Mouse (Mus musculus): ENCODE results near the gene Clec14a. TPM values are rescaled to one million over a fixed set of nuclear protein-coding genes. Genes with fewer than 3 reads are reported as not detected.

Clec14a gene
- polyA plus RNA-seq, 1 experiment from 2014 or later: 7.6 TPM

DNA sequence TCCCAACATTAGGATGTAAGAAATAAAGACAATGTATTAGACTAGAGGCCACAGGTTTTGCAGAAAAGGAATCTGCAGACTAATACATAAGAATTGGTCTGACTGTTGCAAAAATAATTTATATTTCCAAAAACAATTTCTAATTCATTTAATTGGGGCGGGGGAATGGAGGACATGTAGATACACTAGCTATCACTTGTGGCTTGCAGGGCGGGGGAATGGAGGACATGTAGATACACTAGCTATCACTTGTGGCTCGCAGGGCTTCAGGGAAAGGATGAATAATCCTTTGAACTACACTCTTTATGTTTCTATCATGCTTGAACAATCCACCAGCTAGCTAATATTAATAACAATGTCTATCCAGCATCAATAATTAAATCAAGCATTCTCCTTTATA is 50.0 kb downstream of the Clec14a start:
- 88% methylated on average over 3 of the region's 3 CpGs for WGBS
- no peak overlapping the region for H3K27ac ChIP-seq
- H3K36me3 ChIP-seq: no peaks in the 10 kb centered on the region
- ATAC-seq (ENCODE audit: low FRiP score): no peak
- peaks cover 9% of the 10 kb centered on the region for H3K4me1 ChIP-seq (replicated peaks)
- H3K27me3 ChIP-seq: peaks cover 24% of the 10 kb centered on the region
- no peak overlapping the region for H3K9ac ChIP-seq
- no peaks in the 10 kb centered on the region for H3K9me3 ChIP-seq
- no peak overlapping the region for H3K4me3 ChIP-seq
- H3K4me2 ChIP-seq: no peak overlapping the region

DNA sequence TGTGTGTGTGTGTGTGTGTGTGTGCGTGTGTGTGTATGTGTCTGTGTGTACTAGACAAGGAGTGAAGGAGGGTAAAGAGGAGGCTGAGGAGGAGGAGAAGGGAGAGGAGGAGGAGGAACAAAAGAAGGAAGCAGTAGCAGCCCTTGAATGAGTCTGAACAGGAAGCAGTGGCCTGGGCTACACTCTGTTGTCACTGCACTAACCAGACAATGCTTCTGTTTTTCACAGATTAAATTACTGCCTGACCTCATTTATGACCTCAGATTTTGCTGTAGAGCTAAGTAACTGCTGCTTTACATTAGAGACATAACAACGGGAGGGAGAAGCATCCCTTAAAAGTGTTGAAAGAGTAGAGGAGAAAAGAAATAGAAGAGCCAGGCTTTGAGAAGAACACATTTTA is 52.9 kb downstream of the Clec14a start:
- Histone ChIP-seq H3K4me1 (replicated peaks) (peaks cover 37% of the 10 kb centered on the region), H3K4me2 (no peak overlapping the region), H3K27me3 (peaks cover 53% of the 10 kb centered on the region), H3K9me3 (no peaks in the 10 kb centered on the region), H3K4me3 (no peak overlapping the region), H3K27ac (no peak overlapping the region), H3K36me3 (no peaks in the 10 kb centered on the region), H3K9ac (no peak overlapping the region)
- WGBS: 46% methylated on average over 2 of the region's 2 CpGs
- ATAC-seq (ENCODE audit: low FRiP score): no peak

Other genes starting within 250 kb of the Clec14a start
- 7.0 and 7.9 TPM in 2 replicates for gene Sstr1, start 57.5 kb downstream of the Clec14a start, polyA plus RNA-seq (2015; fragmentation: Nextera tagmentation; extraction: Ambion mirVana)